Mouse (Mus musculus) T-helper 2 cell (primary cell): ENCODE measurements at regions not wholly inside any gene's neighbourhood (a gene's known extent, or its start where the extent isn't known, plus 50 kb on each side); places are given as distances from the start of the nearest gene placed in this dataset.

Experiments used
- in situ Hi-C: fragments of 300-600 bp; cut with MboI, MseI; formaldehyde crosslinking; loops from one replicate; pipeline ENCODE4 v1.15.1; 2025; ENCODE audit warnings: high pct_unique_total_duplicates

GRCm38 (mm10) chr3:157842872-157843271, 82.0 kb downstream of the Cth start:
- in situ Hi-C loops: no loop called here

- in situ Hi-C loops: no loop called here
Observed at GRCm38 (mm10) chr3:157841164-157841719, 83.6 kb downstream of the Cth start.

GRCm38 (mm10) chr3:157804307-157804706, 120.6 kb downstream of the Cth start:
- in situ Hi-C loops: no loop called here

GRCm38 (mm10) chr3:157803356-157803755, 121.5 kb downstream of the Cth start:
- in situ Hi-C loops: no loop called here

DNA sequence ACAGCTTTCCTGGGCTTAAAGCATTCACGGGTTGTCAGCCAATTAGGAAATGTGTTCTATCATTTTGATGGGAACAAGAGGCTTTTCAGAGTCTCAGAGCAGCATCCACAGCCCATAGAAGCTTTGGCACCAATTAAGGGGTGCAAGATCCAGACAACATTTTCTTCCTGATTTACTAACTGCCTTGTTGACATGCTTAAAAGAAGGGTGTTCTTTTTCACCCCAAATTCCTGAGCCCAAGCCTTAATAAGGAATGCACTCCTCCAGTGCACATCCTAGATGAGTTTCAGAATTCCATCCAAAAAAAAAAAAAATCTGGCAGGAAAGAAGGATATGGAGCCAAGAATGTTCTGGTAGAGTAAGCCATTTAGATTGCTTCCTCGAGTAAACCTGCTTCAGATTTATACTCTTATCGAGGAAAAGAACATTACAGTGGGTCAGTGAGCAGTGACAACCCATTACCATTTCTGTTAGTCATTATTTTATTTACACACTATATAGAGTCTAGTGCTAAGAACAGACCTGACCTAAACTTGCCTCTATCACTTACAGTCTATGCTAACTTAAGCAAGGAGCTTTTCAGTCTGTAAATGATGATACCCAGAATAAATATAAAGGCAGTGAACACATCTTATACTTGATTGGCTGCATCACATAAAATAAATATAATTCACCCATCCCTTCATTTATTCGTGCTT, 137.2 kb downstream of the Cth start:
- in situ Hi-C loops: no loop called here

DNA sequence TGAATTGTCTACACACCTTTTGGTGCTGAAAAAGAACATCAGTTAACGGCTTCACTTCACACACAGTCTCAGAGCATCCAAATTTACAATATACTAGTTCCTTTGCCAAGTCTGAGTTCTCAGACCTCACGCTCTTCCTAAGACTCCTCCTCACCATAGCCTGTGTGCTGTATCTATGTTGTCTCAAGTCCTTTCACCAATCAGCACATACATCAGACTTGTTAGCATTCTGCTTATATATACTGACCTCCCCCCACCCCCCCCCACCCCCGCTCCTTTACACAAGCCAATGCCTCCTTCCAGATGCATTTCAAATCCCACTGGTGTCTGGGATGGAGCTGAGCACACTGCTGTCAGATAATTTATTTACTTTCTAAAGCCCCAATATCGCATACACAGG, 143.8 kb downstream of the Cth start:
- in situ Hi-C loops: no loop called here

DNA sequence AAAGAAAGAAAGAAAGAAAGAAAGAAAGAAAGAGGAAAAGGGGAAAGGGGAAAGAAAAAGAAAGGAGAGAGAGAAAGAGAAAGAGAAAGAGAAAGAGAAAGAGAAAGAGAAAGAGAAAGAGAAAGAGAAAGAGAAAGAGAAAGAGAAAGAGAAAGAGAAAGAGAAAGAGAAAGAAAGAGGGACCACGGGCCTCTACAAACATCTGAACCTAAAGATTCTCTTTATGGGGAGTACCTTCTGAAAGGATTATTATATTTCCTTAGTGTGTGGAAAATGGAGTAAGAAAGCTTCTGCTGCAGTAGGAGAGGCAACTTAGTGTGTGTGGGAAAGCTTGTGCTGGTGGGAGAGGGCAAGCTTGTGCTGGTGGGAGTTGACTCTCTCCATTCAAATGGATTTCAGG, 147.1 kb downstream of the Cth start:
- in situ Hi-C loops: no loop called here

DNA sequence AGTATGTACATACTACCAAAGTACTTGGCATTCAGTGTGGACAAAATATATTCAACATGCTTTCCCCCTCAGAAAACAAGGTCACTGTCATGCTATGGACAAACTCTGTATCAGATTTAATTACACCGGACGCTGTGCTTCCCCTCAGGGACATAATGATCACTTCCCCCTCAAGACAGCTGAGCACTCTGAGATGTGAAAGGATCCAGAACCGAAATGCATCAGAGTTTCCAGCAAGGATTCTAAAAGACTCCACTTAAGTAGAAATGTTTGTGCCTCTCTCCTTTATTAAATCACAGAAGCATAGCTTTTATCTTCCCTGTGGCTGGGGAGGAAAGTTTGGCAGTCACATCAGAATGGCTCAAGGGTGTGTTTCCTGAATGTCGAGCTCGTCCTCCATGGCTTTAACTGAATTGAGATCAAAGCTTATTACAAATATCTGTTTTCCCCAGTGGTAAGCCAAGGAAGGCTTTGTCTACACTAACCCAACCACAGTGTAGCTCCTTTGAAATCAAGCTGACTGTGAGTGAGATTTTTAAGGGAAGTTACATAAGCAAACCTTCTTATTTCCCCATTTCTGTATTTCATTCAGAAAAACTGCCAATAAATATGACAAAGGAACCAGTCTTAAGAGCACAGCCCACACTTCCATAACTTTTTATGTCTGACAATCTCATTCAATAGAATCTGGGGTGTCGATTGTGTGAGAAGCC, 161.2 kb downstream of the Cth start:
- in situ Hi-C loops: no loop called here

- in situ Hi-C loops: no loop called here
Observed at GRCm38 (mm10) chr3:157759856-157760255, 165.0 kb downstream of the Cth start.

- in situ Hi-C loops: no loop called here
Observed at GRCm38 (mm10) chr3:157754826-157755225, 170.1 kb downstream of the Cth start.

DNA sequence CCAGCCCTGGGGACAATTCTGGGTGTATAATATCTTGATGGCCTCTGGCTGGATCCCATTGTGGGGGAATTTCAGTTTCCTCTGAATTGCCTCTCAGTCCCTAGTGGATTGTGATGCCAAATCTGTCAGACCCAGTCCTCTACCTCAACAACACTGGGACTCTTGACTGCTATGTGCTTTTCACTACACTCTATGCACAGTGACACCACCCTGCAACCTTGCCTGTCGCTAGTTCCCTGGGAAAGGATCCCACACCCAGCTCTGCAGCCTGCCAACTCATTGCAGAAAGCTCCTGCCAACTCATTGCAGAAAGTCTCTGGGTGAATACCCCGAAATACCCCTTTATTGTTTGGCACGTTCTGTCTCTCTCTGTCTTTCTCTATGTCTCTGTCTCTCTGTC, 174.6 kb downstream of the Cth start:
- in situ Hi-C loops: no loop called here

- in situ Hi-C loops: no loop called here
Observed at GRCm38 (mm10) chr3:157748395-157749037, 176.4 kb downstream of the Cth start.

DNA sequence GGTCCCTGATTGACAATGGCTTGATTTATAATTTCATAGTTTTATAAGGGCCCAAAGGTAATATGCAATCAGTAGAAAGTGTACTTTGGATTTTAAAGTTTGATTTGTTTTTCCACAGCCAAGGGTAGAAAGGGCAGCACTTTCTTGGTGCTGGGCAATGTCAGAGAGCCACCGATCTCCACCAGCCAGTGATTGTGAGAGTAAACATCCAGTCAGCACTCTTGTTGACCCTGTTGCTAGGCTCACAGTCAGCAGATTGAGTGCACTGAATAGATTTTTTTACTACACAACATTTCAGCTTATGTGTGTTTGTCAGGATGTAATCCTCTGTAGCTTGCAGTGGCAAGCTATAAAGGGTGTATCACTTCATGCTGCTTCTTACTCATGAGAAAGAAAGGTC, 176.3 kb downstream of the Ptger3 start:
- in situ Hi-C loops: no loop called here

DNA sequence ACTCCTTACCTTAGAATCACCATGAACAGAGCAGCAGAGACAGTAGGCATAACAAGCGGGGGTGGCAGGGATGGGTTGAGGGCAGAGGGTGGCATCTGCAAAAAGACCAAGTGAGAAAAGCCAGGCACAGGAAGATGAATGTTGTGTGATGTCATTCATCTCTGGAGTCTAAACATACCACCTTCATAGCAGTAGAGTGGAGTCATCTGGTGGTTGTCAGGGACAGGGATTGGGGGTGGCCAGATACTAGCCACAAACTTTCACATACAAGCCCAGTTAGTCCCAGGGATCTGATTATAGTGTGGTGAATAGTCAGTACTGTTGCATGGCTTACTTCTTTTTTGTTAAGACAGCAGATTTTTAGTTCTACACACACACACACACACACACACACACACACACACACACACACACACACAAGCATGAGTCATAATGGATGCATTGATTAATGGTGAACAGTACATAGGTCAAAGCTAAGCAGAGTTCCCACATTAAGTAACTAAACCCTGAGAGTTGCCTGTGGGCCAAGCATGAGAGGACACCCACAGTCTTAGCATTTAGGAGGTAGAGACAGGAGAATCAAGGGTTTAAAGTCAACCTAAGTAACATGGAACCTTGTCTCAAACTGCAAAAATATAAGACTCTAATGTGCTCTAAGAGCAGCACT, 173.1 kb downstream of the Ptger3 start:
- in situ Hi-C loops: no loop called here

DNA sequence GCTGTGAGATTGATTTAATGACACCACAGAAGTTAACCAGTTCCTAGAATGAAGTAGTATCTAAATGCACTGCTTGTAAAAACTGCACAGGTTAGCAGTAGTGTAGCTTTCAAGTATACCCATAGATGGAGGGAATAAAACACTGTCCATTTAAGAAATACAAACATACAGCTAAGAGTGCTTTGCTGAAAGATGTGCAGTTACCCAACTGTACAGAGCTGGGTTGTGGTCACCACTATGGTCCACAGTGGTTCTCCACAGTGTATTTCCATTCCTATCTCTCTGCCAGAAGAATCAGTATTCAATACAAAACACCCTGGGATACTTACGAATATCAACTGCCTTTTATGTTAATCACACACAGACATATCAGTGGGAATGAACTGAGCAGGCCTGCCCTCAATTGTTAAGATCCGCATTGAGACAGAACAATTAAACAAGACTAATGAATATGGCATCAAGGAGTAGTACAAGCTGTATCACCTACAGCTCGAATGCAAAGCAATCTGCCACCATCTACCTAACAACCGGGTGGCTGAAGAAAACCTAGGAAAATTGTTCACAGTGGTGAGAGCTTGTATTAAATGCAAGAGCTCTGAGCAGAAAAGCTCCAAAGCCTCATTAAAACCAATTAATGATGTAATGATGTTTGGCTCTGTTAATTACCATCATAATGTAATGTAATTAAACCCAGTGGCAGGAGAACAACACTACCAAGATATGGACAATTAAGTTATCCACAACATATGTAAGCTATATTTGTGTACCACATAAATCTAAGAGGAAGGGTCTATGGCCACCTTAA, 165.6 kb downstream of the Ptger3 start:
- in situ Hi-C loops: no loop called here

DNA sequence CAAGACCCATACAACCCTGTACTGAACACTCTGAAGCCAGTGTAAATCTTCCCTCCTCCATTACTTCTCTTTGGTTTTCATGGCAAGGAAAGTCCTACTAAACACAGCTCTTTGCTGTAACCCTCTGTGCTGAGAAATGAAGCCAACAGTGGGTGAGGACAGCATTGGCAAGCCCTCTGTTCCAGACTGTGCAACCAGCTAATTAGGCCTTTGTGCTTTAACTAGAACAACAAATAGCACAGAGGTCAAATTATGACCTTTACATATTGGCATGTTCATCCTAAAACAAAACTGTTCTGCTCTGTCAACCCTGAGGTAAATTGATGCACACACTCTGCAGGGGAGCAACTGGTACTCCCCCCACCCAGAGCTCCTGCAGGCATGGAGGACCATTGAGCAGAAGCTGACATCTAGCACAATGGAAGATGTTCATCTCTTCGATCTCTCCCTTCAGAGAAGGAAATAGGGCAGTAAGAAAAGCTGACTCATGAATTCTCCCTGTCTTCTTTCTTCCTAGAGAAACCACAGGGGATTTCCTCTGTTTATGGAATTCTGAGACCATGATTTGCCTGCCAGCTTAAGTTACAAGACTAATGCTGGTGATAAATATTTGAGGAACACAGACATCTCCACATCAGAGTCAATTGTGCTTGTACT, 163.1 kb downstream of the Ptger3 start:
- in situ Hi-C loops: no loop called here

DNA sequence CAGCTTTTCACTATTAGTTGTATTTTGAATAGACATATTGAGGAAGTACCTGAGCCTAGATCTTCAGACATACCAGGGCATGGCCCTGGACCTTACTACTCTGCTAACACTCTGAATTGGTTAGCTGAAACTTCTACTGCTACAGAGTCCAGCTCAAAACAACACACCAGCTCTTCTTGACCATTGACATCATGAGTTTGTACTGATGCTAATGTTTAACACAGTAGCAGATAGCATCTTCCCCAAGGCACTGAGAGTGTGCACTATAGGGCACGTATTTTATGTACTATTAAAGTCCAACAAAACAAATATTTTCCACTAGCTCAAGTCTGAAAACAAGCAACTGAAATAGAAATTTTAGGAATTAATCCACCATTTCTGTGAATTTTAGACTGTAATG, 157.8 kb downstream of the Ptger3 start:
- in situ Hi-C loops: no loop called here

- in situ Hi-C loops: no loop called here
Observed at GRCm38 (mm10) chr3:157723184-157723583, 156.5 kb downstream of the Ptger3 start.

DNA sequence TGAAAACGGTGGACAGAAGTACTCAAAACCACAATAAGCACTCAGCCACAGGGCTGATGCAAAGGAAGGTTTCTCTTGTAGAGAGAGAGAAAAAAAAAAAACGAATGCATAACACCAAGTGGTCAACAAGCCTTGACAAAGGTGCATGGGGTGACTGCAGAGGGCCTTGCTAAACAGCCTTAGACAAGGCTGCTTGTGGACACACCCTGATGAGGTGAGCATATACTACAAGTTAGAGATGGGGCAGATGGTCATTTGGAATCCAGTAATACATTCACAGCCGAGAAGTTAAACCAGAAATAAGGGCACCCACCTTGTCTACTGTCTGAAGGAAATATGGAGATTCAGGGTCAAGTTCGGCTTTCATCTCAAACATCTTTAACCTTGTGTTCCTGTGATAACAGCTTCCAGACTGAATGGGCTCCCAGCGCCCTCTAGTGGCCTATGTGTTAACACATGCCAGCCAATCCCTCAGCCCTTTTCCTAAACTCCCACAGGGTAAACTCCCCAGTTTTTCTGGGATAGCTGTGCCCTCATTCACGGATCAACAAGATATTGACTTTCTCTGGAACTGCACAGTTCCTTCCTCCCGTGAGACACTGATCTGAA, 150.7 kb downstream of the Ptger3 start:
- in situ Hi-C loops: loop anchor here (5.0 kb wide), 1 partner anchor 155 kb away; no protein-coding TSS in a partner anchor

DNA sequence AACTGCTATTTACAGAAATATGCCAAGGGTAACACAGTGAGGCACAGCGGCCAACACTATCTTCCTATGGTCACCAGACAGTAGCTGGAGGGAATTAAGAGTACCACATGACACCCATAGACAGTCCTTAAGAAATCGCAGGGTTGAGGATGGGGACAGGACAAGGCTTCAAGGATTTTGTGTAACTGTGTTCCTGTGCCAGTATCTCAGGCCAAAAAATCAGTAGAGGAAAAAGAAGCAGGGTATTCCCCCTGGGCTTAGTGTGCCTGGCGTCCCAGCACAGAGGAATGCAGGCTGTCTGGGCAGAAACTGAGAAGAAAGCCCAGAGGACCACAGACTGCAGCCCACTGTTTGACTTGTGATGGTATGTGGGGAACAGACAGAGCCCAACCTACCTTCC, 147.3 kb downstream of the Ptger3 start:
- in situ Hi-C loops: no loop called here
